Mouse (Mus musculus) adrenal gland, adult 8-10 months (tissue): ENCODE results near the gene Lin52. TPM values are rescaled to one million over a fixed set of nuclear protein-coding genes. Genes with fewer than 3 reads are reported as not detected.

Experiments used
- total RNA-seq, 4 experiments: library from RNA; stranded (reverse); gene quantifications; 2 replicates each; pipeline ENCODE4 v1.2.4; 2022

The Lin52 gene
- total RNA-seq, 4 experiments from 2014 or later, result 17.8 to 21.3 (median 19.6) TPM

Other genes starting within 250 kb of the Lin52 start
- 10 to 100 TPM; 21.2 to 31.2 (median 27.3) TPM for gene Elmsan1, start 232.5 kb upstream of the Lin52 start, total RNA-seq
- 10 to 100 TPM; 58.2 to 83.0 (median 73.1) TPM for gene Ptgr2, start 166.2 kb upstream of the Lin52 start, total RNA-seq
- gene Zfp410, start 134.6 kb upstream of the Lin52 start, total RNA-seq, result 10 to 100 TPM; 30.6 to 50.0 (median 36.0) TPM
- 10 to 100 TPM; 35.6 to 54.7 (median 43.9) TPM for gene Coq6, start 89.8 kb upstream of the Lin52 start, total RNA-seq
- gene Fam161b, start 89.6 kb upstream of the Lin52 start, total RNA-seq, result 1 to 10 TPM; 2.3 to 3.9 (median 3.3) TPM
- gene Entpd5, start 42.4 kb upstream of the Lin52 start, total RNA-seq, result 100 to 1,000 TPM; 101 to 157 (median 123) TPM
- 1 to 10 TPM; 1.2 to 3.5 (median 2.0) TPM for gene Bbof1, start 42.4 kb upstream of the Lin52 start, total RNA-seq
- 10 to 100 TPM; 15.0 to 19.2 (median 17.6) TPM for gene Rnf113a2, start 34.2 kb upstream of the Lin52 start, total RNA-seq
- 100 to 1,000 TPM; 125 to 228 (median 171) TPM for gene Aldh6a1, start 418 bp upstream of the Lin52 start, total RNA-seq
- gene Vsx2, start 118.3 kb downstream of the Lin52 start, total RNA-seq, result under 1 TPM in 1 of 4 experiments, not detected in 3; 0.08 TPM
- gene Abcd4, start 166.0 kb downstream of the Lin52 start, total RNA-seq, result 10 to 100 TPM; 10.9 to 16.3 (median 13.8) TPM
- not detected for gene Vrtn, start 189.6 kb downstream of the Lin52 start, total RNA-seq
- not detected for gene Syndig1l, start 247.4 kb downstream of the Lin52 start, total RNA-seq